Mouse (Mus musculus) liver, embryonic 14.5 days (tissue): ENCODE data around the gene Dnal1. TPM values are rescaled to one million over a fixed set of nuclear protein-coding genes. Genes with fewer than 3 reads are reported as not detected.
A peak's percentile ranks its signal among the peaks of the same experiment; 100 is the strongest.

ENCODE experiments used
- ATAC-seq: fragments of 200-750 bp; cut with Nextera tagmentation; 2 replicates; pipeline ENCODE4 v1.8.0; 2017; ENCODE audit warnings: moderate number of reproducible peaks, mild to moderate bottlenecking, moderate library complexity; ENCODE audit not compliant: insufficient read depth
- DNase-seq, 3 experiments: peaks; one replicate each; pipeline ENCODE4 v3.0.0-alpha.2; 2012 to 2013; ENCODE audit warnings: low read depth in 3 of 3, low spot score in 3 of 3
- H3K27ac ChIP-seq: fragments of 300-500 bp; sonication (generic); 2 replicates; pipeline ENCODE4 v1.5.1; 2014; ENCODE audit warnings: moderate library complexity, mild to moderate bottlenecking, control low read depth, inconsistent platforms
- H3K27me3 ChIP-seq: fragments of 300-500 bp; sonication (generic); 2 replicates; pipeline ENCODE4 v1.6.1; 2014; ENCODE audit warnings: mild to moderate bottlenecking, low read length, moderate library complexity; ENCODE audit not compliant: control insufficient read depth, insufficient read depth
- H3K36me3 ChIP-seq: fragments of 300-500 bp; sonication (generic); replicated peaks from 2 replicates; pipeline ENCODE4 v1.6.1; 2014; ENCODE audit warnings: low read depth; ENCODE audit not compliant: control insufficient read depth, insufficient read depth
- H3K4me1 ChIP-seq, 2 experiments: fragments of 200-500 bp in 1 of 2; fragments of 300-500 bp in 1 of 2; sonication (generic) in 1 of 2; replicated peaks; 2 replicates each; pipeline ENCODE4 v1.6.1; 2012 to 2014; ENCODE audit warnings: antibody characterized with exemption in 1 of 2, inconsistent platforms in 1 of 2, low read length in 1 of 2; ENCODE audit not compliant: control insufficient read depth in 2 of 2, insufficient read depth in 2 of 2
- H3K4me2 ChIP-seq: fragments of 300-500 bp; sonication (generic); 2 replicates; pipeline ENCODE4 v1.6.1; 2014; ENCODE audit warnings: low read depth, mild to moderate bottlenecking, control low read depth, moderate library complexity
- H3K4me3 ChIP-seq, 2 experiments: fragments of 200-500 bp in 1 of 2; fragments of 300-500 bp in 1 of 2; sonication (generic) in 1 of 2; 2 replicates each; pipeline ENCODE4 v1.5.1; 2012 to 2014; ENCODE audit warnings: low read depth in 2 of 2, low read length in 2 of 2, mild to moderate bottlenecking in 2 of 2, control low read depth in 1 of 2, inconsistent platforms in 1 of 2, moderate library complexity in 1 of 2; ENCODE audit not compliant: insufficient read depth in 1 of 2
- H3K9ac ChIP-seq: fragments of 300-500 bp; sonication (generic); replicated peaks from 2 replicates; pipeline ENCODE4 v1.6.1; 2014; ENCODE audit warnings: mild to moderate bottlenecking, control low read depth, moderate library complexity
- H3K9me3 ChIP-seq: fragments of 300-500 bp; sonication (generic); 2 replicates; pipeline ENCODE4 v1.6.1; 2016; ENCODE audit warnings: low read length, mixed read lengths; ENCODE audit not compliant: control insufficient read depth
- CTCF ChIP-seq: IDR thresholded peaks from 2 replicates; pipeline ENCODE4 v1.5.1; 2016; ENCODE audit warnings: antibody characterized with exemption, low read depth, control low read depth
- EP300 ChIP-seq: IDR thresholded peaks from 2 replicates; pipeline ENCODE4 v1.6.1; 2016; ENCODE audit warnings: antibody characterized with exemption, low read depth
- WGBS: fragments of 180-500 bp; shearing (Covaris S2); extraction: QIAGEN DNeasy Blood & Tissue Kit; methylation state at CpG from one replicate; pipeline ENCODE4 v1.1.7; 2014; ENCODE audit not compliant: insufficient replicate concordance; 5-methylcytosine and 5-hydroxymethylcytosine counted together
- polyA plus RNA-seq, 2 experiments: library from polyadenylated mRNA; depleted of rRNA in 1 of 2; stranded (reverse) in 1 of 2; unstranded in 1 of 2; fragments of >200 nt; fragmentation: Nextera tagmentation in 1 of 2; extraction: Ambion mirVana in 1 of 2; gene quantifications; 2 replicates each; pipeline versions ENCODE4 v1.2.1 to v1.2.3; 2012 to 2014

Gene Dnal1
- polyA plus RNA-seq, 2 experiments: 0.04 to 0.44 TPM

DNA sequence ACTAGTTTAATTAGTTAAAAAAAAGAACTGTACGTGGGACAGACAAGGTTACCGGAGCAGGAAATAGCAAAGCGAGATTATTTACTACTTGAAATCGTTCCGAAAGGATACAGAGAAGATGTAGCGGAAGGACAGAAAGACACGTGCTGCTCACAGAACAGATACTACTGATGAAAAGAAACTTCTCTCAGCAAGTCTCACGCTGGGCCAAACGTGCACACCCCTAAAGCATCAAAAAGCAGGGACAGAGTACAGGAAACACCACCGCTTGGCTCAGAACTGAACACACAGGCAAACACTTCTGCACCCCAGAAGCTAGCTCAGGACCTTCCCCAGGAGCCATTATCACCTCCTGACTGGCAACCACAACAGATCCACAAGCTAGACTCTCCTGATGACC lies 56.4 kb downstream of the Dnal1 start:
- no peaks in the 10 kb centered on the region for H3K27me3 ChIP-seq
- peaks cover 40% of the 10 kb centered on the region for H3K36me3 ChIP-seq
- WGBS: 81% methylated on average over 10 of the region's 10 CpGs
- no peak for ATAC-seq
- H3K9me3 ChIP-seq: no peaks in the 10 kb centered on the region
- no peak overlapping the region for H3K27ac ChIP-seq
- no peak for DNase-seq
- no peak overlapping the region for H3K4me3 ChIP-seq
- no peak overlapping the region for H3K9ac ChIP-seq
- TF ChIP-seq EP300: no peak
- TF ChIP-seq CTCF: no peak
- H3K4me2 ChIP-seq: no peak overlapping the region
- peaks cover 13 to 17% of the 10 kb centered on the region in 2 experiments for H3K4me1 ChIP-seq

- Histone ChIP-seq H3K9me3 (no peaks in the 10 kb centered on the region), H3K27me3 (no peaks in the 10 kb centered on the region), H3K4me1 (peaks cover 28 to 31% of the 10 kb centered on the region in 2 experiments), H3K4me2 (no peak overlapping the region), H3K27ac (no peak overlapping the region), H3K9ac (no peak overlapping the region), H3K36me3 (peaks cover 36% of the 10 kb centered on the region), H3K4me3 (no peak overlapping the region)
- no peak for ATAC-seq
- 87% methylated on average over 3 of the region's 3 CpGs for WGBS
- DNase-seq: no peak
- TF ChIP-seq CTCF: no peak
- no peak for TF ChIP-seq EP300
These were observed 58.0 kb downstream of the Dnal1 start for GRCm38 (mm10) chr12:84172216-84172615.

DNA sequence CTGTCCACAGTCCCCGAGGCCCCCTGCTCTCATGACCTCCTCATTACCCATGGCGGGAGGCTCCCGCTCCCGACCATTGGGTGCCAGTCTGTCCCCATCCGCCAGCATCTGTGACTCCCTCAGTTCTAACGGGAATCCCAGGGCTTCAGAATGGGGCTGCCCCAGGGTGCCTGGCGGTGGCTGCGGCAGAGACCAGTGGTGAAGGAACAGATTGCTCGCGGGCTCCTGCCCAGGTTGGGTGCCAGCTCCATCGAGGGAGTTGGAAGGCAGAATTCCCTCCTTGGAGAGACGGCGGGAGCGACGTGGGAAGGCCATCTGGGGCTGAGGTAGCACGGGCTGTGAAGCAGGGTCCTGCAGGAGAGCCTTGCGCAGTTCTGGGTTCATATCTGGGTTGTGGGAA lies 58.7 kb downstream of the Dnal1 start:
- Histone ChIP-seq H3K9me3 (no peaks in the 10 kb centered on the region), H3K9ac (no peak overlapping the region), H3K4me1 (peaks cover 34 to 38% of the 10 kb centered on the region in 2 experiments), H3K36me3 (peaks cover 36% of the 10 kb centered on the region), H3K27ac (no peak overlapping the region), H3K4me2 (no peak overlapping the region), H3K4me3 (no peak overlapping the region), H3K27me3 (no peaks in the 10 kb centered on the region)
- no peak for TF ChIP-seq EP300
- no peak for TF ChIP-seq CTCF
- WGBS: 94% methylated on average over 17 of the region's 17 CpGs
- ATAC-seq (no peak), DNase-seq (no peak)

DNA sequence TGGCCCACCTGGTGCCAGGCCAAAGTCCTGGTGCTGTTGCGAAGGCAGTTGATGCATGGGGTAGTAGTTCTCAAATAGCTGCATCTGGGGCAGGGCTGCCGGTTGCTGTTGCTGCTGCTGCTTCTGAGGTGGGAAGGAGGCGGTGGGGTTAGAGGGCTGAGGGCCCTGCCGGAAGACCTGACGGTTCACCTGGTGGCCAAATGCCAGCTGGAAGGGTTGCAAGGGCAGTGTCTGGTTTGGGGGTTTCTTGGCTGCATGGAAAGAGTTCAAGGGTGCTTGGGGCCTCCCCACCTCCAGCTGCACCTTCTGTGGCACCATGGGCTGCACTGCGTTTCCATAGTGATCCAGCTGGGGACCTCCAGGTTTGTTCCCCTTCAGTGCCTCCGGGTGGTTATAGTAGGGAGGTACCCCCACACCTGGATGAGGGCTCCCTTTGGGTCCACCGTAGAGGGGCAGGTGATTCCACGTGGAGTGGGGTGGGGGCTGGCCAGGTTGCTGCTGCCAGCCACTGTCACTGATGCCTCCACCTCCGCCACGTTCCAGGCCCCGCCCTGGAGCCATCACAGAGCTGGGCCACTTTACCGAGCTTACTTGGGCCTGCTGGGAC lies 59.2 kb downstream of the Dnal1 start:
- ATAC-seq (no peak), DNase-seq (no peak)
- no peak for TF ChIP-seq EP300
- TF ChIP-seq CTCF: no peak
- 83% methylated on average over 13 of the region's 13 CpGs for WGBS
- no peaks in the 10 kb centered on the region for H3K9me3 ChIP-seq
- H3K27ac ChIP-seq: no peak overlapping the region
- no peak overlapping the region; the same call in 1 of the 2 replicates for H3K4me2 ChIP-seq
- H3K27me3 ChIP-seq: no peaks in the 10 kb centered on the region
- H3K9ac ChIP-seq: no peak overlapping the region
- H3K4me3 ChIP-seq: no peak overlapping the region
- H3K36me3 ChIP-seq: peaks cover 36% of the 10 kb centered on the region
- H3K4me1 ChIP-seq: peaks cover 40 to 43% of the 10 kb centered on the region in 2 experiments

GRCm38 (mm10) chr12:84174190-84174811 lies 60.1 kb downstream of the Dnal1 start:
- DNase-seq: no peak
- H3K36me3 ChIP-seq: peaks cover 34% of the 10 kb centered on the region
- H3K27ac ChIP-seq: peak overlapping the region; percentile 98
- no peaks in the 10 kb centered on the region for H3K27me3 ChIP-seq
- peaks cover 48 to 52% of the 10 kb centered on the region in 2 experiments for H3K4me1 ChIP-seq
- H3K4me3 ChIP-seq: no peak overlapping the region; a peak in 1 of 4 replicates
- H3K9me3 ChIP-seq: no peaks in the 10 kb centered on the region
- no peak for TF ChIP-seq EP300
- no peak for TF ChIP-seq CTCF
- no peak overlapping the region for H3K9ac ChIP-seq
- H3K4me2 ChIP-seq: peak overlapping the region; percentile 95
- WGBS: 53% methylated on average over 9 of the region's 9 CpGs
- ATAC-seq: no peak
